Mouse (Mus musculus) intestine, embryonic 16.5 days (tissue): Measurements from ENCODE around the gene Usp2. TPM values are rescaled to one million over a fixed set of nuclear protein-coding genes. Genes with fewer than 3 reads are reported as not detected.

ENCODE experiments used
- ATAC-seq: fragments of 200-750 bp; cut with Nextera tagmentation; 2 replicates; pipeline ENCODE4 v1.8.0; 2017; ENCODE audit warnings: moderate TSS enrichment, moderate library complexity
- H3K27ac ChIP-seq: fragments of 300-500 bp; sonication (generic); 2 replicates; pipeline ENCODE4 v1.5.1; 2014; ENCODE audit warnings: mild to moderate bottlenecking, low read length
- H3K27me3 ChIP-seq: fragments of 300-500 bp; sonication (generic); replicated peaks from 2 replicates; pipeline ENCODE4 v1.6.1; 2014; ENCODE audit warnings: low read length, control low read depth, mixed read lengths; ENCODE audit not compliant: control insufficient read depth, insufficient read depth
- H3K36me3 ChIP-seq: fragments of 300-500 bp; sonication (generic); 2 replicates; pipeline ENCODE4 v1.6.1; 2014; ENCODE audit warnings: low read length, control low read depth; ENCODE audit not compliant: control insufficient read depth, insufficient read depth
- H3K4me1 ChIP-seq: fragments of 300-500 bp; sonication (generic); 2 replicates; pipeline ENCODE4 v1.6.1; 2014; ENCODE audit warnings: low read length, control low read depth, mixed read lengths; ENCODE audit not compliant: control insufficient read depth, insufficient read depth
- H3K4me2 ChIP-seq: fragments of 300-500 bp; sonication (generic); 2 replicates; pipeline ENCODE4 v1.6.1; 2014; ENCODE audit warnings: low read depth, low read length, control low read depth
- H3K4me3 ChIP-seq: fragments of 300-500 bp; sonication (generic); 2 replicates; pipeline ENCODE4 v1.5.1; 2014; ENCODE audit warnings: mild to moderate bottlenecking, low read length
- H3K9ac ChIP-seq: fragments of 300-500 bp; sonication (generic); 2 replicates; pipeline ENCODE4 v1.6.1; 2014; ENCODE audit warnings: low read depth, low read length
- H3K9me3 ChIP-seq: fragments of 300-500 bp; sonication (generic); 2 replicates; pipeline ENCODE4 v1.6.1; 2016; ENCODE audit warnings: low read length, control low read depth; ENCODE audit not compliant: control insufficient read depth
- WGBS: fragments of 180-500 bp; shearing (Covaris S2); extraction: QIAGEN DNeasy Blood & Tissue Kit; methylation state at CpG from one replicate; pipeline ENCODE4 v1.1.7; 2014; 5-methylcytosine and 5-hydroxymethylcytosine counted together
- polyA plus RNA-seq: library from polyadenylated mRNA; unstranded; fragments of >200 nt; fragmentation: Nextera tagmentation; extraction: Ambion mirVana; gene quantifications from 2 replicates; pipeline ENCODE4 v1.2.1, GENCODE M21; 2015

Gene Usp2
- polyA plus RNA-seq, 1 experiment from 2014 or later = 15.6 TPM

DNA sequence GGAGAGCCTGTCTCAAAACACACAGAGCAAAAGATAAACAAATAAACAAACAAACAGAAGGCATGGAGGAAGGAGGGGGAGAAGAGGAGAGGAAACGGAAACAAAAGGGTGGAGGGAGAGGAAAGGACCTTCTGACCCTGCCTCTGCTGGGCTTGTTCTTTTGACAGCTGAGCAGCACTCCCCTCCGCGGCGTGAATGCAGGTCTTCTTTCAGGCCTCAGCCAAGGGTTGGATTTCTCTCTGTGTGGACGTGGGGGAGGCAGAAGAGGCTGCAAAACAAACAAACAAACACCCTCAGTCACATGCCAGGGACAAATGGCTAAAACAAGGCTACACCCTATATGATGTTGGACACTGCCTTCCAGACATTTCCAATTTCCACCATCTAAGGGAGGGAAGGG lies 58.2 kb downstream of the Usp2 start:
- ATAC-seq = no peak
- H3K4me1 ChIP-seq = peaks cover 11% of the 10 kb centered on the region
- H3K9me3 ChIP-seq = no peaks in the 10 kb centered on the region
- H3K27ac ChIP-seq = no peak overlapping the region
- H3K4me2 ChIP-seq = no peak overlapping the region
- no peaks in the 10 kb centered on the region for H3K27me3 ChIP-seq
- no peaks in the 10 kb centered on the region for H3K36me3 ChIP-seq
- H3K9ac ChIP-seq = no peak overlapping the region
- H3K4me3 ChIP-seq = no peak overlapping the region
- 57% methylated on average over 5 of the region's 5 CpGs for WGBS

DNA sequence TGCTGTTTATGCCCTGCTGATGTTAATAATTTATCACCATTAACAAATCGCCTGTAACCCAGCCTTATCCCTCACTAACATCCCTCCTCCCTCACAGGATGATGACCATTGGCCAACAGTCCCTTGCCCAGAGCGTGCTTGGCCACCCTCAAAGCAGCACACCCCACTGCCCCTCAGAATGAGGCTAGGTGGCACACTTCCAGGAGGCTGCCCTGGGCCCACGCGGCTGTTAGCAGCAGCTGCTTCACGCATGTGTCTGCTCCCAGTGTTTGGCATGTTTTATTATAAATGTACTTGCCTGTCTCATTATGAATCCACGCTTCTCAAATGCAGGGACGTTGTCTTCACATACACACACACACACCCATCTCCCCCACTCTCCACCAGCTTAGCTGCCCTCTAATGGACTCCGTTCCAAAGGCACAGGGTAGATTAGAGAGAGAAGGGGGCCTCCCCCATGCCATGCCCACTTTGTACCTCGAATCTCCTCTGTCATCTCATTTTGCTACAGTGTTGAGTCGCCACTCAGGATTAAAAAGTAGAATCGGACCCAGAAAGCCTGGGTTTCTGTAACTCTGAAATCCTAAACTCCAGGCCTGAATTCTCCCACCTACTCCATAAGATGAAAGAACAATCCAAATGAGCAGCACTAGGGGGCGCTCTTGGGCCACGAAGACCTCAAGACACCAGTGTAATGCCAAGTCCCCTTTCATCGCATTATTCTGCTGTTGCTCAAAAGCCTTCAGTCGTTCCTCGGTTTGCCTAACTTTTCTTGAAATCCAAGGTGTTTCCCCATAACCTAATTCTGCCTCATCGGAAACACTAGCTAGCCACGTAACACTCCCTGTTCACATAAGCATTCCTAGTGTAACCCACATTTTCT lies 59.0 kb downstream of the Usp2 start:
- WGBS = 27% methylated on average over 18 of the region's 18 CpGs
- Histone ChIP-seq H3K9me3 (no peaks in the 10 kb centered on the region), H3K4me3 (no peak overlapping the region), H3K36me3 (no peaks in the 10 kb centered on the region), H3K4me1 (peaks cover 17% of the 10 kb centered on the region), H3K27me3 (no peaks in the 10 kb centered on the region), H3K27ac (peak overlapping the region; percentile 60; the same call in 1 of the 2 replicates), H3K9ac (peak overlapping the region; percentile 50), H3K4me2 (no peak overlapping the region)
- 0 out of 2 replicates have a peak, but pooled peaks have one; percentile 30 for ATAC-seq

DNA sequence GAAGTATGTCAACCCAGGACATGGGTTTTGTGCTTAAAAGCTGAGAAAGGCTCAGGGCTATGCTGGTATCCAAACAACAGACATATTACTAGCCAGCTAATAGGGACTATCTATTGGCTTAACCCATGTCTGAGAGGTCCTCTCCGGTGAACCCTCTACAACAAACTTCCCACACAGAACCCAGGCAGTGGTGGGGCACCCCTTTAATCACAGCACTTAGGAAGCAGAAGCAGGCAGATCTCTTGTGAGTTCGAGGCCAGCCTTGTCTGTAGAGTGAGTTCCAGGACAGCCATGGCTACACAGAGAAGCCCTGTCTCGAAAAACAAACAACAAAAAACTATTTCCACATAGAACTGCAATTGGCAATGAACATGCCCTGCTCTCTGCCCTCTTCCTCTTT lies 59.9 kb downstream of the Usp2 start:
- WGBS = 84% methylated on average over 3 of the region's 3 CpGs
- Histone ChIP-seq H3K9me3 (no peaks in the 10 kb centered on the region), H3K27me3 (no peaks in the 10 kb centered on the region), H3K4me1 (peaks cover 21% of the 10 kb centered on the region), H3K36me3 (no peaks in the 10 kb centered on the region), H3K4me3 (no peak overlapping the region), H3K27ac (peak overlapping the region; percentile 60; the same call in 1 of the 2 replicates), H3K9ac (no peak overlapping the region), H3K4me2 (no peak overlapping the region)
- no peak for ATAC-seq

DNA sequence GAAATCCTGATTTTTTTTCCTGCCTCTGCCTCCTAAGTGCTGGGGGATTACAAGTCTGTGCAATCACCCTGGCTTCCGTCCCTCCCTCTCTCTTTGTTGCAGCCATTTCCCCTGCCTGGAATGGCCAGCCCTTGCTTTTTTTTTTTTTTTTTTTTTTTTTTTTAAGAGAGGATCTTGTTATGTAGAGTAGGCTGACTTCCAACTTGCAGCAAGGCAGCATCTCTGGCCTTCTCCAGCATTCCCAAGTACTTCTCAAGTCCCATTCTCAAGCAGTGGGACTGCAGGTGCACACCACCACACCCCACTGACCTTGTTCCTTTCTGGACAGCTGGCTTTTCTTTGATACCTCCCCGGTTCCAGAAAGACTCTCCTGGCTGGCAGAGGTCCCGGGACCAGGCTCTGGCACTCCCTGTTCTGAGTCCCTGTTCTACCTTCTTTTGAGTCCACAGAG lies 60.6 kb downstream of the Usp2 start:
- no peak for ATAC-seq

DNA sequence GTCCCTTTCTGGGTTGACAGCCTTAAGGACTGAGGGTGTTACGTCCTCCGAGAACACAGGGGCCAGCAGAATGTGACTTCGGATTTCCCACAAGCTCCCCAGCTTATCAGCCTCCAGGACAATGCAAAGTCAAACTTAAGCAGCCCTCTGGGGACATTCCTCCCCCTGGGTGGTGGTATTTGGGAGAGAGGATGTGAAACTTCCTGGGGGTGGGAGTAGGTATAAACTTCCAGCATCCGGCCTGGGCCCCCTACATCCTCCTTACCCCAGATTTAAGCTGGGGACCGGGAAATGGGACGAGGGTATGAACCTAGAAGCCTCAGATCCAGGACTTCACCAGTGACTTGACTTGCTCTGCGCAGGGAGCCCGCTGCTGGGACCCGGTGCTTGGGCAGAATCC lies 62.8 kb downstream of the Usp2 start:
- H3K9ac ChIP-seq = peak overlapping the region; percentile 61
- peak overlapping the region; percentile 41 for H3K4me3 ChIP-seq
- peaks cover 32% of the 10 kb centered on the region for H3K4me1 ChIP-seq
- H3K36me3 ChIP-seq = no peaks in the 10 kb centered on the region
- H3K9me3 ChIP-seq = no peaks in the 10 kb centered on the region
- 11% methylated on average over 9 of the region's 9 CpGs for whole genome bisulfite sequencing
- peaks cover 10% of the 10 kb centered on the region; the same call in 1 of the 2 replicates for H3K27me3 ChIP-seq
- H3K27ac ChIP-seq = peak overlapping the region; percentile 88
- peak overlapping the region; percentile 63 for H3K4me2 ChIP-seq
- no peak; the same call in 1 of the 2 replicates for ATAC-seq

More for the DNA sequence above, 60.6 kb downstream of the Usp2 start:
- Histone ChIP-seq H3K9ac (no peak overlapping the region), H3K4me3 (no peak overlapping the region), H3K9me3 (no peaks in the 10 kb centered on the region), H3K4me2 (no peak overlapping the region), H3K27me3 (0 out of 2 replicates have a peak, but pooled peaks cover 3% of the 10 kb centered on the region), H3K36me3 (no peaks in the 10 kb centered on the region), H3K27ac (peak overlapping the region; percentile 12; the same call in 1 of the 2 replicates), H3K4me1 (peaks cover 21% of the 10 kb centered on the region)
- 65% methylated on average over 3 of the region's 3 CpGs for whole genome bisulfite sequencing

DNA sequence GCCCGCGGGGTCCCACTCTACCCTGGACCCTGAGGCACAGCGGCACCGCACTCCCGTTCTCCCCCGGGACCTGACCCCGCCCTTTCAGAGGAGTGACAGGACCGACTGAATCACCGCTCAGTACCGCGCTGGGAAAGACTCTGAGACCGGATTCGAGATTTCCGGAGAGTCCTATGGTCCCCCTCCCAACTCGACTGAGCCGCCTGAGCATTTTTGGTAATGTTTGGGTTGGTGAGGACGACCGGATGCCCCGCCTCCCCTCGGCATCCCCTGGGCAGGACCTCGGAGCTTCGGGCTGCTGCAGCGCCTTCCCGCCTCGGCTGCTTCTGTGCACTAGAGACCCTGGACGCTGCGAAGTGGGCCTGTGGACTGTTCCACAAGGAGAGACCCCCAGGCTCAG lies 63.2 kb downstream of the Usp2 start:
- Histone ChIP-seq H3K27me3 (peaks cover 12% of the 10 kb centered on the region), H3K27ac (peak overlapping the region; percentile 91), H3K36me3 (no peaks in the 10 kb centered on the region), H3K9me3 (no peaks in the 10 kb centered on the region), H3K4me1 (peaks cover 36% of the 10 kb centered on the region), H3K4me3 (peak overlapping the region; percentile 41), H3K9ac (peak overlapping the region; percentile 61), H3K4me2 (peak overlapping the region; percentile 63)
- peak; percentile 69 for ATAC-seq
- under 1% methylated on average over 27 of the region's 27 CpGs for WGBS

DNA sequence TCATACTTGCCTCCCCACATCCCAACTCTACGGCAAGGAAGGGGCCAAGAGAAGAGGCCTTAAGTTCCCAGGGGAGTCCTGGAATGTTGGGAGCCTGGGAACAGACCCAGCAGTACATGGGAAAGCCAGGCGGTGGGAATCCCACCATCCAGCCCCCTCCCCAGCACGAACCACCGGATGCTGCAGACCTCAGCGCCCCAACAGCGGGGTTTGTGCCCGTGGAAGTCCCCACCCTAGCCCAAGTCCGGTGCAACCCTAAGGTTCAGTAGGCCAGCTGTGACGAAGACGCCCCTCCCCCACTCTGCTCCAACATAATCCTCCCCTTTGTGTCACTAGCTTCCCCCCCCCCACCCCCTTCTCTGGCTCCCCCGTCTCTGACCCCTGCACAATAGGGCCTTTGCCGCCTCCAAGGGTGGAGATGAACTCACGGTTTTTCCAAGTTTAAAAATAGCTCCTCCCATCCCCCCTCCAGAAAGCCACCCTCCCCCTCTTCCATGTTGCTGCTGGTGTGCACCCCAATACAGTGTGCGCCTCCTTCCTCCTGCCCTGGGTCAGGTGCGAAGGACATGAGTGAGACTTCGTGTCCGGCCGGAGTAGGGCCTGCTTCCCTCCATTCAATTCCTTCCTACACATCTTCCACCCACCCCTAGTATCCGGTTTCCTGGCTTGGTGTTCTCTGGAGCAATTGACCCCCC lies 63.9 kb downstream of the Usp2 start:
- Histone ChIP-seq H3K36me3 (no peaks in the 10 kb centered on the region), H3K4me2 (peak overlapping the region; percentile 63), H3K27ac (peak overlapping the region; percentile 91), H3K9me3 (no peaks in the 10 kb centered on the region), H3K4me3 (peak overlapping the region; percentile 41), H3K4me1 (peaks cover 42% of the 10 kb centered on the region), H3K27me3 (peaks cover 15% of the 10 kb centered on the region), H3K9ac (peak overlapping the region; percentile 61)
- ATAC-seq = peak; percentile 27
- WGBS = 18% methylated on average over 18 of the region's 19 CpGs

DNA sequence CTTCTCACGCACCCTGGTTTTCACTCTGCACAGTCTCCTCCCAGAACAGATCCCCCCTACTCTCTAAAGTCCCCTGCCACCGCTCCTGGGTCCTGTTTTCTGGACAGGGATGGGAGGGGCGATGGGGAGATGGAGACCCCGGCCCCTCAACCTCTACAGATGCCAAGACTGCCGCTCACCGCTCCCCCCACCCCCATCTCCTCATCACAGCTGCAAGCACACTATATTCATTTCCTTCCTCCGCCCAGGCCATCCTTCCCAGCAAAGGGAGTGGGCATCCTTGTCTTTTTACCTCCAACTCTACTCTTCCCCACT lies 64.4 kb downstream of the Usp2 start:
- H3K36me3 ChIP-seq = no peaks in the 10 kb centered on the region
- no peak overlapping the region for H3K4me2 ChIP-seq
- H3K9ac ChIP-seq = no peak overlapping the region
- 45% methylated on average over 7 of the region's 7 CpGs for WGBS
- peaks cover 45% of the 10 kb centered on the region for H3K4me1 ChIP-seq
- no peaks in the 10 kb centered on the region for H3K9me3 ChIP-seq
- peak overlapping the region; percentile 80 for H3K27ac ChIP-seq
- ATAC-seq = no peak
- no peak overlapping the region for H3K4me3 ChIP-seq
- H3K27me3 ChIP-seq = peaks cover 15% of the 10 kb centered on the region

DNA sequence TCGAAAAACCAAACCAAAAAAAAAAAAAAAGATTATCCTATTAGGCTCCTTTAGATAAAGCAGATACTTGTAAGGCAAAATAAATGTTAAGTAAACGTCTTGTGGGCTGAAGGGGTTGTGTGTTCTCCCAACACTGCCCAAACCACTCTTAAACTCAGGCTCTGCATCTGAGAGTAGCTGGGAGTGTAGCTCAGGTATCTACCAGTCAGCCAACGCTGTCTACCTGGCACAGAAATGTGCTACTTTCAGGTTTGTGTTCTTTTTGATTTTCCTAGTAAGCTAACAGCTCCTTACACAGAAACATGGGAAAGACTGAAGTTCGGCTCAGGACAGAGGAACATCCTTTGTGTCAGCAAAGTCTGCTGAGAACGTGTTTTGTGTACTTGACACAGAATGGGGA lies 65.4 kb downstream of the Usp2 start:
- no peak overlapping the region for H3K4me3 ChIP-seq
- H3K9ac ChIP-seq = no peak overlapping the region
- H3K9me3 ChIP-seq = no peaks in the 10 kb centered on the region
- H3K27ac ChIP-seq = no peak overlapping the region; the same call in 1 of the 2 replicates
- no peaks in the 10 kb centered on the region for H3K36me3 ChIP-seq
- peaks cover 45% of the 10 kb centered on the region for H3K4me1 ChIP-seq
- peaks cover 15% of the 10 kb centered on the region for H3K27me3 ChIP-seq
- ATAC-seq = no peak
- H3K4me2 ChIP-seq = no peak overlapping the region
- WGBS = 55% methylated on average over 5 of the region's 5 CpGs
